Mouse (Mus musculus) left cerebral cortex, adult 8-10 months (tissue): ENCODE data around the gene Zar1. TPM values are rescaled to one million over a fixed set of nuclear protein-coding genes. Genes with fewer than 3 reads are reported as not detected.
A peak's percentile ranks its signal among the peaks of the same experiment; 100 is the strongest.
"Not testable (repeated sequence)": the region's sequence is repeated elsewhere in the genome, so short reads cannot be mapped to it uniquely, and the experiment has no call there.

Experiments used
- DNase-seq, 2 experiments: peaks; one replicate each; pipeline ENCODE4 v3.0.0; 2022; ENCODE audit warnings: low spot score in 2 of 2
- total RNA-seq, 4 experiments: library from RNA; stranded (reverse); gene quantifications; 2 replicates each; pipeline ENCODE4 v1.2.4; 2022

The Zar1 gene
- total RNA-seq: under 1 TPM in 1 of 4 experiments, not detected in 3; 0.33 TPM

GRCm38 (mm10) chr5:72580970-72581332 is at the start of gene Zar1:
Gene Zar1, minus strand, starts transcription at chr5:72581254.
- DNase-seq: not testable (repeated sequence)

DNA sequence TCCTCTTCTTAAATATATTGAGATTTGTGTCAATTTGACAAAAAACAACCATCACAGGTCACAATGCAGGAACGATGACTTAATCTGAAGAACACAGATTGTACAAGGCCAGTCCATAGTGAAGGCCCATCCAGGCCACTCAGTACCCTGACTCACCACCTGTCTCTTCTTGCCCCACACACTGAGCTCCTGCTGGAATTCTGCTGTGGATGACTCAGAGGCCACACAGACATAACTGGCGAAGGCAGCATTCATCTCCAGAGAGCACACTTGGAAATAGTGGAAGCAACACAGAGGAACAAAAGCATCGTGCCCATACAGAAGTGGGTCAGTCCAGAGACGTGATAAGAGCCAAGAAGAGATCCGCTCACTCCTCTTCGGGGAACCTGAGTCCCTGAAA is 49.0 kb upstream of the Zar1 start:
- DNase-seq: no peak

GRCm38 (mm10) chr5:72621022-72621421 is 40.0 kb upstream of the Zar1 start:
- no peak for DNase-seq

GRCm38 (mm10) chr5:72617413-72617812 is 36.4 kb upstream of the Zar1 start:
- DNase-seq: no peak

- no peak for DNase-seq
Observed at GRCm38 (mm10) chr5:72603138-72603537, 22.1 kb upstream of the Zar1 start.

- DNase-seq: no peak
Observed at GRCm38 (mm10) chr5:72601006-72601405, 20.0 kb upstream of the Zar1 start.

DNA sequence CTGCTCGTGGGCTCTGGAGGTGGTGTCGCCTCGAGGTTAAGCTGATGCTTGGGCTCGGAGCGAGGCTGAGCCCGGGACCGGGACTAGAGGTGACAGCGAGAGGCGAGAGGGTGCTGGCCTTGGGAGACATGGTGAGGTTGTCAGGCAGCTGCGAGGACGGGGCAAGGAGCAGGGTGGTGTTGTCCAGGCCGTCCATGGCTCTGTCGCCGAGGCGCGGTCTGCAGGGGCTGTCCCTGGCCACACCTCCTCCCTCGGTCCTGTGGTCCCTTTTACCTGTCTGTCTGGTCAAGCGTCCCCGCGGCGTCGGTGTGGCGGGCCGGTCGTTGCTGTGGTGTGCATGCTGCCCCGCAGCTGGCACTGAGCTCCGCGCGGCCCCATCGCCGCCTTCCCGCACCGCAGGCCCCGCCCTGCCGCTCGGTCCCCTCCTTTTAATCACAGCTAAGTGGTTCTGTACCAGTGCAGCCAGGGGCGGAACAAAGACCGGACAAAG is 6.2 kb upstream of the Zar1 start, which contains the start of gene Gm5868:
TSS of gene Gm5868 (minus strand) at position 360 of the 490 bp plus-strand sequence.
- DNase-seq: no peak

GRCm38 (mm10) chr5:72586667-72587191 is 5.7 kb upstream of the Zar1 start:
- not testable (repeated sequence) for DNase-seq

DNA sequence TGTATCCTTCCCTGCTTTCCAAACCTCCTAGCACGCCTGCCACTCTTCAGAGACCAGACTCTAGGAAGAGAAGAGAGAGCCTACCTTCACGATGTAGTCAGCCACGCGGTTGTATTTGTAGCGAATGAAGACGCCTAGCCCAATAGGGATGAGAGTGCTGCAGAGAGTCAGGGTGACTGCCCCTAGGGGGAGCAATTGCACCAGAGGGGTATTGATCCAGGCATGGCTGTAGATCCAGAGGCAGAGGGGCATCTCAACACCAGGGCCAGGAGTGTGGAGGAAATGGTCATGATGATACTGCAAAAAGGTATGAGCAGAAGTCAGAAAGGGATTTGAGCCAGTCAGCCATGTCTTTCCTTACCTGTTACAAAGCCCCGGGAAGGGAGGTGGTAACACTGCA is 5.1 kb upstream of the Zar1 start:
- DNase-seq: not testable (repeated sequence)

- not testable (repeated sequence) for DNase-seq
Observed at GRCm38 (mm10) chr5:72580088-72580969, 725 bp downstream of the Zar1 start.

DNA sequence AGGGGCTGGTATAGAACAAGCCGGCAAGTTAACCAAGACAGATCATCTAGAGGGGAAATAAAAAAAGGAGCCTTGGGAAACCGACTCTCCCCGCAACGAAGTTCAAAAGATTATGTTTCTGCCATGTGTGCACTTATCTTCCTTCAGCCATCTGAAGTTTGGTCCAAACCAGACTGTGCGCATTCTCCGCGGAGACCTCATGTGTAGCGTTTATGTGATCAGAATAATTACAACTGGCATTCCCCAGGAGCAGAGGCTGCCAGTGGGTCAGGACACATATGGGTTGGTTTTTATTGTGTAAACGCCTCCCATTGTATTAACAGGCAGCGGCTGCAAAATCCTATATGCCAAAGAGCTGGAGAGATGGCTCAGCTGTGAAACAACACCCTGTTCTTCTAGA is 1.5 kb downstream of the Zar1 start:
- not testable (repeated sequence) for DNase-seq

- no peak for DNase-seq
Observed at GRCm38 (mm10) chr5:72565621-72566020, 15.4 kb downstream of the Zar1 start.

- not testable (repeated sequence) for DNase-seq
Observed at GRCm38 (mm10) chr5:72563183-72563582, 17.9 kb downstream of the Zar1 start.

- DNase-seq: no peak
Observed at GRCm38 (mm10) chr5:72560976-72561628, 20.0 kb downstream of the Zar1 start.

GRCm38 (mm10) chr5:72559544-72560049 is 21.5 kb downstream of the Zar1 start, which contains the start of gene Nfxl1:
Gene Nfxl1, minus strand, starts transcription at chr5:72559684.
- peak; percentile 91 to 95 for DNase-seq

DNA sequence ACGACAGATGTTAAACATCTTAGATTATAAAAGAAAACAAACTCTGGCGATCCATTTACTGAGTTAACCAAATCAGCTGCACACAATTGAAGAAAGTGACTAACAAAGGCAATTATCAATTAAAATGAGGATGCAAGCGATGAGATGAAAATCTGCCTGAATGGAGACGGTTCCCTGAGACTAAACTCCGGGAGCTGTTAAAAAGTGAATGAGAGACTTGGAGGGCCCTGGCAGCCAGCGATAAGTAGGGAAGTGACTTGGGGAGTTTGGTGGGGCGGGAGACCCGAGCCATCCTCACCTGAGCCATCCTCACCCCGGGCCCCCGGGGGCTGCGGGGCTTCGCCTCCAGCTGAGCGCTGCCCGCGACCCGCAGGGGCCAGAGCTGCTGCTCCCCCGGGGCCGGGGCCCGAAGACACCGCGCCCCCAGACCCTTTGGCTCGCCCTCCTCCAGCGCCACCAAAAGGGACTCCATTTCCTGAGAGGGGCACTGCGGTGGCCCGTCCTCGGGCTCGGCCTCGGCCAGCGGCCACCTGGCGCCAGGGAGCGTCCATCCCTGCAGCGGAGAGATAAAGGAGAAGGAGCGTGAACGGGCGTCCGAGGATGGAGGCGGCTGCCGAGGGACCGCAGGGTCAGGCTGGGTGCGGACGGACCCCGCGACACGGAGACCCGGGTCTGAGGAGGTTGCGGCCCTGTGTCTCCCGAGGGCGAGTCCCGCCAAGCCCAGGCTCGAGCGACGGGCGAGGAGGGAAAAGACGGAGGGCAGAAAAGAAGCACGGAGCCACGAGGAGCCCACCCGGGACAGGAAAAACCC is 22.1 kb downstream of the Zar1 start:
- peak in 1 of 2 experiments; percentile 18 for DNase-seq

DNA sequence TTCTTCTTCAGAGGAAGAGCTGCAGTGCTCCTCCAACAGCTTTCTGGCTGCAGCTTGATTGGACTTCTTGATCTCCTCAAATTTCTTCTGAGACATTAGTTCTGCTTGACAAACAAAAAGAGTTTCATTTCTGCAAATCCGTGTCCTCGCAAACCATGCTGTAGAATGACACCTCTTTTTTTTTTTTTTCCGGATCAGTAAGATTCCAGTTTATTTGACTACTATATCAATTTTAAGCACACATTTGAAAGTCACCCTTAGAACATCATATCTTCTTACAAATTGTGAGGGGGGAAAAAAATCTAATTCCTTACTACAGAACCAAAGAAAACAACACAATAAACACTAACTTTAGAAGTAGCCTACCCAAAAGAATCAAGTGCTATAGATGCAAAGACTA is 24.8 kb downstream of the Zar1 start:
- DNase-seq: no peak

GRCm38 (mm10) chr5:72551209-72551608 is 29.8 kb downstream of the Zar1 start:
- no peak for DNase-seq

- no peak for DNase-seq
Observed at GRCm38 (mm10) chr5:72528896-72529295, 52.2 kb downstream of the Zar1 start.
